Mouse (Mus musculus) stomach, postnatal 0 days (tissue): ENCODE data around the gene Ssna1.

Source experiments
- CTCF ChIP-seq: IDR thresholded peaks from 2 replicates; pipeline ENCODE4 v1.5.1; 2016; ENCODE audit warnings: antibody characterized with exemption, low read depth, mild to moderate bottlenecking, moderate library complexity
- EP300 ChIP-seq: optimal IDR thresholded peaks from 2 replicates; pipeline ENCODE3; 2016; ENCODE audit warnings: antibody characterized with exemption

- TF ChIP-seq CTCF (no peak), EP300 (no peak)
Observed at GRCm38 (mm10) chr2:25318971-25319773, 46.9 kb upstream of the Ssna1 start, which contains the start of gene Grin1.
